Mouse (Mus musculus) stomach, embryonic 14.5 days (tissue): ENCODE results near the gene Lpin2. TPM values are rescaled to one million over a fixed set of nuclear protein-coding genes. Genes with fewer than 3 reads are reported as not detected.

ENCODE experiments used
- ATAC-seq: fragments of 200-750 bp; cut with Nextera tagmentation; 2 replicates; pipeline ENCODE4 v1.8.0; 2017; ENCODE audit warnings: low read depth, moderate TSS enrichment; ENCODE audit not compliant: insufficient number of reproducible peaks, insufficient read depth, low FRiP score
- H3K27ac ChIP-seq: fragments of 300-500 bp; sonication (generic); 2 replicates; pipeline ENCODE4 v1.5.1; 2014; ENCODE audit warnings: mild to moderate bottlenecking, low read length, moderate library complexity, mixed read lengths
- H3K27me3 ChIP-seq: fragments of 300-500 bp; sonication (generic); 2 replicates; pipeline ENCODE4 v1.6.1; 2014; ENCODE audit warnings: low read length, control low read depth, mixed read lengths; ENCODE audit not compliant: control insufficient read depth, insufficient read depth
- H3K36me3 ChIP-seq: fragments of 300-500 bp; sonication (generic); 2 replicates; pipeline ENCODE4 v1.6.1; 2014; ENCODE audit warnings: mild to moderate bottlenecking, control low read depth, low read length, moderate library complexity, mixed read lengths; ENCODE audit not compliant: control insufficient read depth, insufficient read depth
- H3K4me1 ChIP-seq: fragments of 300-500 bp; sonication (generic); 2 replicates; pipeline ENCODE4 v1.6.1; 2014; ENCODE audit warnings: low read length, control low read depth, mixed read lengths; ENCODE audit not compliant: control insufficient read depth, insufficient read depth
- H3K4me2 ChIP-seq: fragments of 300-500 bp; sonication (generic); replicated peaks from 2 replicates; pipeline ENCODE4 v1.6.1; 2014; ENCODE audit warnings: low read depth, low read length, control low read depth
- H3K4me3 ChIP-seq: fragments of 300-500 bp; sonication (generic); 2 replicates; pipeline ENCODE4 v1.5.1; 2014; ENCODE audit warnings: low read depth, low read length, control low read depth
- H3K9ac ChIP-seq: fragments of 300-500 bp; sonication (generic); replicated peaks from 2 replicates; pipeline ENCODE4 v1.6.1; 2014; ENCODE audit warnings: low read depth, mild to moderate bottlenecking, control low read depth, low read length, moderate library complexity, mixed read lengths
- H3K9me3 ChIP-seq: fragments of 300-500 bp; sonication (generic); 2 replicates; pipeline ENCODE4 v1.6.1; 2016; ENCODE audit warnings: low read depth, low read length, control low read depth; ENCODE audit not compliant: control insufficient read depth
- WGBS: fragments of 180-500 bp; shearing (Covaris S2); extraction: QIAGEN DNeasy Blood & Tissue Kit; methylation state at CpG from one replicate; pipeline ENCODE4 v1.1.7; 2014; 5-methylcytosine and 5-hydroxymethylcytosine counted together
- polyA plus RNA-seq: library from polyadenylated mRNA; unstranded; fragments of >200 nt; fragmentation: Nextera tagmentation; extraction: Ambion mirVana; gene quantifications from 2 replicates; pipeline ENCODE4 v1.2.1, GENCODE M21; 2014

Gene Lpin2
- polyA plus RNA-seq, 1 experiment from 2014 or later = 38.6 TPM

GRCm38 (mm10) chr17:71191063-71191462 is 8.7 kb downstream of the Lpin2 start:
- no peak for ATAC-seq

DNA sequence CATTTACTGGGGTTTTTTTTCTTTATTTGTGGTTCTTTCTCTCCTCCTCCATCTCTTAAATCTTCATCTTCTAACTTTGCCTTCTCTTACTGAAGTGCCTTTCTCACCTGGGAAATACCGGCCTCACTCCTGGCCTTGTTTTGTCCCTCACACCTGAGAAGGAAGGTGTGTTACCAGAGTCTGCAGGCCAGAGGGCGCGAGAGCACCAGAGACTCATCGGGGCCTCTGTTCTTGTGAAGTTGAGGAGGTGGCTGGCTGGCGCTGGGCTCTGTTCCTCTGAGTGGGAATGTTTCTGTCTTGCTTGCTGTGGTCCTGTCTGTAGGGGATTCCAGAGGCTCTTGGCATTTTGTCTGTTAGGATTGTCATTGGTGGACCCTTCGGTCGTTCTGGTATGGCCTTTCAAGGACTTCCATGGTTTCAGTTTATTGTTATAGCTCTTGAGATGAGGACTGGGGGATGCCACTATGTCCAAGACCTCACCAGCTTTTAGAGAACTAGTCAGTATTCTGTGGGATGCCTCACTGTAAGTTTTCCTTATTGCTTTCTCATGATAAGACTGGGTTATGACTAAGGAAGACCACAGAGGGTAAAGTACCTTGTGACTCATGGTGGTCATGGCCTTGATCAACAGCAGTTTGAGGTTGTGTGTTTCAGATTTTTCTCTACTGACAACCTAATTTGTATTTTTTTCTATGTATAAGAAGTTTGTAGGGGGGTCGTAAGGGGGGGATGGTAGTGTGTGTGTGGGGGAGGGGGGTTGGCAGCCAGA is 9.5 kb downstream of the Lpin2 start:
- Histone ChIP-seq H3K9ac (no peak overlapping the region), H3K27me3 (no peaks in the 10 kb centered on the region), H3K4me3 (no peak overlapping the region), H3K36me3 (no peaks in the 10 kb centered on the region), H3K27ac (no peak overlapping the region), H3K4me2 (no peak overlapping the region), H3K4me1 (peaks cover 26% of the 10 kb centered on the region; the same call in 1 of the 2 replicates), H3K9me3 (no peaks in the 10 kb centered on the region)
- no peak for ATAC-seq
- WGBS = 82% methylated on average over 8 of the region's 8 CpGs

More at GRCm38 (mm10) chr17:71191063-71191462, 8.7 kb downstream of the Lpin2 start:
- peaks cover 29% of the 10 kb centered on the region; the same call in 1 of the 2 replicates for H3K4me1 ChIP-seq
- no peak overlapping the region for H3K27ac ChIP-seq
- H3K9me3 ChIP-seq = no peaks in the 10 kb centered on the region
- no peak overlapping the region for H3K9ac ChIP-seq
- H3K4me2 ChIP-seq = no peak overlapping the region
- no peaks in the 10 kb centered on the region for H3K36me3 ChIP-seq
- WGBS = 87% methylated on average over 2 of the region's 2 CpGs
- H3K27me3 ChIP-seq = no peaks in the 10 kb centered on the region
- H3K4me3 ChIP-seq = no peak overlapping the region

GRCm38 (mm10) chr17:71193019-71193418 is 10.7 kb downstream of the Lpin2 start:
- no peak overlapping the region for H3K9ac ChIP-seq
- no peaks in the 10 kb centered on the region for H3K9me3 ChIP-seq
- H3K36me3 ChIP-seq = no peaks in the 10 kb centered on the region
- H3K4me3 ChIP-seq = no peak overlapping the region
- H3K27me3 ChIP-seq = no peaks in the 10 kb centered on the region
- H3K4me2 ChIP-seq = no peak overlapping the region
- no peak for ATAC-seq
- 85% methylated on average over 1 of the region's 1 CpGs for WGBS
- no peak overlapping the region for H3K27ac ChIP-seq
- peaks cover 24% of the 10 kb centered on the region; the same call in 1 of the 2 replicates for H3K4me1 ChIP-seq

GRCm38 (mm10) chr17:71193485-71193884 is 11.1 kb downstream of the Lpin2 start:
- Histone ChIP-seq H3K27me3 (no peaks in the 10 kb centered on the region), H3K9ac (no peak overlapping the region), H3K9me3 (no peaks in the 10 kb centered on the region), H3K4me2 (no peak overlapping the region), H3K4me3 (no peak overlapping the region), H3K36me3 (no peaks in the 10 kb centered on the region), H3K4me1 (peaks cover 24% of the 10 kb centered on the region; the same call in 1 of the 2 replicates), H3K27ac (no peak overlapping the region)
- no peak for ATAC-seq
- 68% methylated on average over 1 of the region's 1 CpGs for WGBS

GRCm38 (mm10) chr17:71194906-71195632 is 12.7 kb downstream of the Lpin2 start:
- Histone ChIP-seq H3K27ac (no peak overlapping the region), H3K9ac (no peak overlapping the region), H3K4me1 (peaks cover 20% of the 10 kb centered on the region; the same call in 1 of the 2 replicates), H3K4me3 (no peak overlapping the region), H3K4me2 (no peak overlapping the region), H3K9me3 (no peaks in the 10 kb centered on the region), H3K36me3 (no peaks in the 10 kb centered on the region), H3K27me3 (no peaks in the 10 kb centered on the region)
- WGBS = 71% methylated on average over 3 of the region's 3 CpGs
- ATAC-seq = no peak

DNA sequence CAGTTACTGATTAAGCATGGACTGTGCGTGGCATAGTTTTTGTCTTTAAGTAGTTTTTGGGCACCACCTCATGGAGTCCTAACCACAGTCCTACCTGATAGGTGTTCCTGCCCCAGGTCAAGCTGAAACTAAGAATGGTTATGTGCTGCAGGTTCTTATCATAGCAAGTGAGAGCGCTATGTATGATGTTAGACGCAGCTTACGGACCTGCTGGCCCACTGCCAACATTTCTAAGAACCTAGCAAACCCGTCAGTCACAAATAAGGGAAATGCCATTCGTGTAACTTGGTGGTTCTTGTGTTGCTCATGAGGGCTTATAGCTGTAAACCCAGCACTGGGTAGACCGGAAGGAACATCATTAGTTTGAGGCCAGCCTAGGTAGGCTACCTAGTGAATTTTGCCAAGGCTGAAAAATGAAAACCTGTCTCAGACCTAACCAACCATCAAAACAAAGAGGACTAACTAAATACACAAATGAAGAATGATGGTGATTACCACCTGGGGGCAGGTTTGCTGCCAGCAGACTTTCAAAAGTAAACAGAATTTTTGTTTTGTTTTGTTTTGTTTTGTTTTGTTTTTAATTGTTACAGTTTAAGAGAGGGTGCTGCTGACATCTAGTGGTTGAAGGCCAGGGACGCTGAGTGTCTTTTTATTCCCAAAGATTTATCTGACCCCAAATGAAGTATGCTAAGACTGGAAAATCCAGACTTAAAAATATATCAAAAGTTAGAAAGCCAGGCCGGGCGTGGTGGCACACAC is 13.5 kb downstream of the Lpin2 start:
- WGBS = 36% methylated on average over 10 of the region's 10 CpGs
- H3K36me3 ChIP-seq = no peaks in the 10 kb centered on the region
- H3K4me3 ChIP-seq = no peak overlapping the region
- no peak overlapping the region for H3K9ac ChIP-seq
- H3K27ac ChIP-seq = no peak overlapping the region
- no peaks in the 10 kb centered on the region for H3K9me3 ChIP-seq
- ATAC-seq = peak; percentile 66; the same call in 1 of the 2 replicates
- H3K27me3 ChIP-seq = no peaks in the 10 kb centered on the region
- no peak overlapping the region for H3K4me2 ChIP-seq
- peaks cover 13% of the 10 kb centered on the region; the same call in 1 of the 2 replicates for H3K4me1 ChIP-seq

DNA sequence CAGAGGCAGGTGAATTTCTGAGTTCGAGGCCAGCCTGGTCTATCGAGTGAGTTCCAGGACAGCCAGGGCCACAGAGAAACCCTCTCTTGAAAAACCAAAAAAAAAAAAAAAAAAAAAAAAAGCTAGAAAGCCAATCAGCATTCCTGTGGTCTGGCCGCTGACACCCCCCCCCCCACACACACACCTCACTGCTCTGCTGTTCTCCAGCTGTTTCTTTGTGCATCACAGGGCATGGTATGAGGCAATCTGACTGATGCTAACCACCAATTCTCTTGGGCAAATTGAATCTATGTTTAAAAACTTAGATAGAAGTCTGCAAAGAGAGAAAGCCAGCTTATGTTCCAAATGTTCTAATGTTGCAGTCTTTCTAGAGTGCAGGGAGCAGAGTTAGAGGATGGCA is 14.1 kb downstream of the Lpin2 start:
- H3K9ac ChIP-seq = no peak overlapping the region
- no peaks in the 10 kb centered on the region for H3K36me3 ChIP-seq
- H3K4me2 ChIP-seq = no peak overlapping the region
- H3K9me3 ChIP-seq = no peaks in the 10 kb centered on the region
- H3K27me3 ChIP-seq = no peaks in the 10 kb centered on the region
- H3K27ac ChIP-seq = no peak overlapping the region
- ATAC-seq = no peak
- H3K4me3 ChIP-seq = no peak overlapping the region
- 0 out of 2 replicates have a peak, but pooled peaks cover 10% of the 10 kb centered on the region for H3K4me1 ChIP-seq
- 62% methylated on average over 3 of the region's 3 CpGs for WGBS

GRCm38 (mm10) chr17:71199346-71199745 is 17.0 kb downstream of the Lpin2 start:
- Histone ChIP-seq H3K4me3 (no peak overlapping the region), H3K9me3 (no peaks in the 10 kb centered on the region), H3K27ac (no peak overlapping the region), H3K9ac (no peak overlapping the region), H3K27me3 (no peaks in the 10 kb centered on the region), H3K4me1 (0 out of 2 replicates have a peak, but pooled peaks cover 5% of the 10 kb centered on the region), H3K36me3 (no peaks in the 10 kb centered on the region), H3K4me2 (no peak overlapping the region)
- 81% methylated on average over 3 of the region's 3 CpGs for WGBS
- no peak for ATAC-seq
